Mouse (Mus musculus) small intestine, adult 2 months (tissue): Measurements from ENCODE around the gene Olfr378. TPM values are rescaled to one million over a fixed set of nuclear protein-coding genes. Genes with fewer than 3 reads are reported as not detected.

ENCODE experiments used
- H3K27ac ChIP-seq: fragments of 200-500 bp; 2 replicates; pipeline ENCODE4 v1.5.1; 2012; ENCODE audit warnings: low read depth, low read length, control low read depth, inconsistent platforms; ENCODE audit not compliant: insufficient read depth
- H3K27me3 ChIP-seq: fragments of 200-500 bp; 2 replicates; pipeline ENCODE4 v1.6.1; 2012; ENCODE audit warnings: mild to moderate bottlenecking, moderate library complexity, low read length, inconsistent platforms; ENCODE audit not compliant: control insufficient read depth, insufficient read depth
- H3K36me3 ChIP-seq: fragments of 200-500 bp; 2 replicates; pipeline ENCODE4 v1.6.1; 2012; ENCODE audit warnings: mild to moderate bottlenecking, low read length, control low read depth, inconsistent platforms; ENCODE audit not compliant: control insufficient read depth, insufficient read depth
- H3K4me1 ChIP-seq: fragments of 200-500 bp; 2 replicates; pipeline ENCODE4 v1.6.1; 2012; ENCODE audit warnings: low read length, inconsistent platforms, mixed read lengths; ENCODE audit not compliant: control insufficient read depth, insufficient read depth, insufficient read length
- H3K4me3 ChIP-seq: fragments of 200-500 bp; 2 replicates; pipeline ENCODE4 v1.5.1; 2012; ENCODE audit warnings: low read depth, mild to moderate bottlenecking, control low read depth, inconsistent platforms, low read length, moderate library complexity
- CTCF ChIP-seq: fragments of 200-500 bp; IDR thresholded peaks from 2 replicates; pipeline ENCODE4 v1.5.1; 2012; ENCODE audit warnings: low read depth, mild to moderate bottlenecking, control low read depth, inconsistent platforms, low read length, moderate library complexity, mixed read lengths; ENCODE audit not compliant: insufficient replicate concordance, insufficient read length; ENCODE audit errors: extremely low read depth
- POLR2A ChIP-seq: fragments of 200-500 bp; IDR thresholded peaks from 2 replicates; pipeline ENCODE4 v1.6.1; 2012; ENCODE audit warnings: low read depth, mild to moderate bottlenecking, control low read depth, inconsistent platforms, low read length, moderate library complexity
- WGBS: fragments of 180-500 bp; shearing (Covaris S2); methylation state at CpG from one replicate; pipeline ENCODE4 v1.1.7; 2018; 5-methylcytosine and 5-hydroxymethylcytosine counted together
- polyA plus RNA-seq: library from polyadenylated mRNA; depleted of rRNA; stranded (reverse); fragments of >200 nt; gene quantifications from 2 replicates; pipeline ENCODE4 v1.2.3, GENCODE M21; 2012; rRNA removed

The Olfr378 gene
- not detected in 2 replicates for polyA plus RNA-seq

DNA sequence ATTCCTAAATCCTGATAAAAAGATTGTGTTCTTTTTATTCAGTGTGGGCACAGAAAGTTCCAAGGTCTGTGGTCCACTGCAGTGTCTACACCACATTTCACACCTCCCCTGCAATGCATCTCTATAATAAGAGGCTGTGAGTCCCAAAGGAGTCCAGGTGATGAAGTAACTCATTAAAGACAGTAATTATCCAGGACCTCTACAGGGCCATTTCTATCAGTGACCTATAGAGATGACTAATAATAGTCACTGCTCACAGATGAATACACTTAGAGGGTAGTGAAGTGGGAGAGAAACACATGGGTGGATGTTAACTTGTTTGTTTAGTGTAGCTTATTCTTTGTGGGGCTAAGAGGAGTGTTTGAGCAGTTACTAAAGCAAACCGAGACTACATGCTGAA, at the start of gene Olfr378:
Gene Olfr378 (minus strand): TSS at position 101 of the 400 bp plus-strand sequence.
- 81% methylated on average over 1 of the region's 1 CpGs for WGBS
- Histone ChIP-seq H3K4me1 (no peaks in the 10 kb centered on the region), H3K27me3 (no peaks in the 10 kb centered on the region), H3K27ac (no peak within 1 kb of the TSS), H3K4me3 (no peak within 1 kb of the TSS), H3K36me3 (no peaks in the 10 kb centered on the region)
- no peak for TF ChIP-seq CTCF
- no peak for TF ChIP-seq POLR2A

- H3K27ac ChIP-seq: no peak within 1 kb of the TSS
- TF ChIP-seq CTCF (no peak), POLR2A (no peak)
- H3K27me3 ChIP-seq: no peaks in the 10 kb centered on the region
- H3K4me1 ChIP-seq: no peaks in the 10 kb centered on the region
- H3K36me3 ChIP-seq: no peaks in the 10 kb centered on the region
- WGBS: 96% methylated on average over 1 of the region's 1 CpGs
- no peak within 1 kb of the TSS for H3K4me3 ChIP-seq
Measured at GRCm38 (mm10) chr11:73457408-73457807, 29.1 kb upstream of the Olfr378 start, which contains the start of gene Olfr380. Gene Olfr380, minus strand, starts transcription at chr11:73457508.

DNA sequence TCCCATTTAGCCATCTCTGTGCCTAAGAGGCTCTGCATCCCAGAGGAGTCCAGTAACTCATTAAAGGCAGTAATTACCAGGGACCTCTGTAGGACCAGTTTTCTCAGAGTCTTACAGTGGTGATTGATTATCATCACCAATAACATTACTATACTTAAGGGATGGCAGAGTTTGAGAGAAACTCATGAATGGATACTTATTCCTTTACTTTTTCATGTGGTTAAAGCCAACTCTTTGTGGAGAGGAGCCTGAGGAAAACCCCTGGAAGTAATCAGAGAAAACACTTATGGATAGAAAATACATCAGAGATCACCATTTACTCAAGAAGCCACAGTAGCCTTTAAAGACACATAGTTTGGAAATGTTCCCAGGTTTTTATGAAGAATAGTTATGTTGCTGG, 28.8 kb downstream of the Olfr378 start, which contains the start of gene Olfr1:
Gene Olfr1 (minus strand): TSS at position 101 of the 400 bp plus-strand sequence.
- Histone ChIP-seq H3K27ac (no peak within 1 kb of the TSS), H3K36me3 (no peaks in the 10 kb centered on the region), H3K27me3 (no peaks in the 10 kb centered on the region), H3K4me3 (no peak within 1 kb of the TSS), H3K4me1 (no peaks in the 10 kb centered on the region)
- TF ChIP-seq CTCF (no peak), POLR2A (no peak)

GRCm38 (mm10) chr11:73395374-73395773, 32.9 kb downstream of the Olfr378 start:
- H3K27ac ChIP-seq: no peak overlapping the region
- no peaks in the 10 kb centered on the region for H3K36me3 ChIP-seq
- 66% methylated on average over 4 of the region's 4 CpGs for WGBS

More at GRCm38 (mm10) chr11:73395374-73395773, 32.9 kb downstream of the Olfr378 start:
- Histone ChIP-seq H3K4me1 (no peaks in the 10 kb centered on the region), H3K27me3 (no peaks in the 10 kb centered on the region), H3K4me3 (no peak overlapping the region)
- TF ChIP-seq POLR2A (no peak), CTCF (no peak)

Other genes with a start within 250 kb of the Olfr378 start
- gene Ctns, start 229.4 kb downstream of the Olfr378 start, polyA plus RNA-seq: 7.1 and 16.4 TPM in 2 replicates
- 5.6 and 14.8 TPM in 2 replicates for gene Shpk, start 229.0 kb downstream of the Olfr378 start, polyA plus RNA-seq
- gene Trpv1, start 194.2 kb downstream of the Olfr378 start, polyA plus RNA-seq: 0.10 and 0.25 TPM in 2 replicates
- 0.17 and 0.86 TPM in 2 replicates for gene Trpv3, start 161.1 kb downstream of the Olfr378 start, polyA plus RNA-seq
- gene Aspa, start 98.9 kb downstream of the Olfr378 start, polyA plus RNA-seq: 1.4 and 9.3 TPM in 2 replicates
- not detected in 2 replicates for gene Gm49340, start 98.7 kb downstream of the Olfr378 start, polyA plus RNA-seq
- not detected in 2 replicates for gene Spata22, start 98.7 kb downstream of the Olfr378 start, polyA plus RNA-seq
- gene Olfr20, start 77.7 kb downstream of the Olfr378 start, polyA plus RNA-seq: 0.22 TPM in 1 of 2 replicates, not detected in the other
- not detected in 2 replicates for gene Olfr376, start 57.2 kb downstream of the Olfr378 start, polyA plus RNA-seq
- not detected in 2 replicates for gene Olfr1, start 28.9 kb downstream of the Olfr378 start, polyA plus RNA-seq
- not detected in 2 replicates for gene Olfr380, start 29.0 kb upstream of the Olfr378 start, polyA plus RNA-seq
- not detected in 2 replicates for gene Olfr381, start 63.1 kb upstream of the Olfr378 start, polyA plus RNA-seq
- not detected in 2 replicates for gene Olfr382, start 88.7 kb upstream of the Olfr378 start, polyA plus RNA-seq
- gene Olfr385, start 164.5 kb upstream of the Olfr378 start, polyA plus RNA-seq: not detected in 2 replicates
- gene Olfr384, start 170.1 kb upstream of the Olfr378 start, polyA plus RNA-seq: not detected in 2 replicates